Mouse (Mus musculus) limb, embryonic 13.5 days (tissue): ENCODE measurements around the gene Klhl5. TPM values are rescaled to one million over a fixed set of nuclear protein-coding genes. Genes with fewer than 3 reads are reported as not detected.

Experiments used
- ATAC-seq: fragments of 200-750 bp; cut with Nextera tagmentation; 2 replicates; pipeline ENCODE4 v1.8.0; 2017; ENCODE audit warnings: low read depth, moderate number of reproducible peaks, moderate TSS enrichment; ENCODE audit not compliant: low FRiP score
- H3K27ac ChIP-seq: fragments of 300-500 bp; sonication (generic); 2 replicates; pipeline ENCODE4 v1.5.1; 2015; ENCODE audit warnings: inconsistent platforms, mild to moderate bottlenecking, moderate library complexity
- H3K27me3 ChIP-seq: fragments of 300-500 bp; sonication (generic); 2 replicates; pipeline ENCODE4 v1.6.1; 2015; ENCODE audit warnings: mild to moderate bottlenecking, inconsistent platforms
- H3K36me3 ChIP-seq: fragments of 300-500 bp; sonication (generic); 2 replicates; pipeline ENCODE4 v1.6.1; 2015; ENCODE audit warnings: inconsistent platforms, mild to moderate bottlenecking, moderate library complexity
- H3K4me1 ChIP-seq: fragments of 300-500 bp; sonication (generic); 2 replicates; pipeline ENCODE4 v1.6.1; 2015; ENCODE audit warnings: inconsistent platforms
- H3K4me2 ChIP-seq: fragments of 300-500 bp; sonication (generic); replicated peaks from 2 replicates; pipeline ENCODE4 v1.6.1; 2015; ENCODE audit warnings: inconsistent platforms, mild to moderate bottlenecking, moderate library complexity
- H3K4me3 ChIP-seq: fragments of 300-500 bp; sonication (generic); 2 replicates; pipeline ENCODE4 v1.5.1; 2015; ENCODE audit warnings: moderate library complexity, mild to moderate bottlenecking, inconsistent platforms
- H3K9ac ChIP-seq: fragments of 300-500 bp; sonication (generic); 2 replicates; pipeline ENCODE4 v1.6.1; 2015; ENCODE audit warnings: mild to moderate bottlenecking, inconsistent platforms
- H3K9me3 ChIP-seq: fragments of 300-500 bp; sonication (generic); 2 replicates; pipeline ENCODE4 v1.6.1; 2016; ENCODE audit warnings: inconsistent platforms
- WGBS: fragments of 180-500 bp; shearing (Covaris S2); methylation state at CpG from one replicate; pipeline ENCODE4 v1.1.7; 2015; 5-methylcytosine and 5-hydroxymethylcytosine counted together
- polyA plus RNA-seq: library from polyadenylated mRNA; unstranded; fragments of >200 nt; fragmentation: Nextera tagmentation; extraction: Ambion mirVana; gene quantifications from 2 replicates; pipeline ENCODE4 v1.2.1, GENCODE M21; 2015

Klhl5 gene
- polyA plus RNA-seq, 1 experiment from 2014 or later = 20.8 TPM

DNA sequence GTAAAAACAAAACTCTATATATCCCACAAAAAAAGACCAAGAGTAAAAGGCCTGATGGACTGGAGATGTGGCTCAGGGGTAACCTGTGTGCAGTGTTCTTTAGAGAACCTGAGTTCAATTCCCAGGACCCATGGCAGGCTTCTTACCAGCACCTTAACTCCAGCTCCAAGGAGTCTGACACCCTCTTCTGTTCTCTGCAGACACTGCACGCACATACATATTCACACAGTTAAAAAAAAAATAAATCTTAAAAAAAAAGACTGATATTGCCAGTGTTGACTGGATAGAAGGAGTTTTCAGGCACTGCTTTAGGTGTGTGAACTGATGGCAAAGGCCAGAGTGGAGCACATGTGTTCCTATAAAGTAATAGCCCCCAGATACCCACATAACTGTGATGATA lies 18.8 kb downstream of the Klhl5 start:
- Histone ChIP-seq H3K27ac (no peak overlapping the region), H3K27me3 (no peaks in the 10 kb centered on the region), H3K4me2 (no peak overlapping the region), H3K36me3 (no peaks in the 10 kb centered on the region), H3K4me3 (no peak overlapping the region), H3K9me3 (no peaks in the 10 kb centered on the region), H3K4me1 (peaks cover 4% of the 10 kb centered on the region), H3K9ac (no peak overlapping the region)
- whole genome bisulfite sequencing = 100% methylated on average over 1 of the region's 1 CpGs
- ATAC-seq = no peak

- no peak overlapping the region for H3K9ac ChIP-seq
- WGBS = 72% methylated on average over 2 of the region's 2 CpGs
- no peak overlapping the region for H3K4me3 ChIP-seq
- peaks cover 8% of the 10 kb centered on the region for H3K4me1 ChIP-seq
- H3K4me2 ChIP-seq = no peak overlapping the region
- H3K27me3 ChIP-seq = no peaks in the 10 kb centered on the region
- no peak for ATAC-seq
- no peaks in the 10 kb centered on the region for H3K9me3 ChIP-seq
- H3K36me3 ChIP-seq = no peaks in the 10 kb centered on the region
- H3K27ac ChIP-seq = no peak overlapping the region
Measured at GRCm38 (mm10) chr5:65128481-65128880, 21.1 kb downstream of the Klhl5 start.

DNA sequence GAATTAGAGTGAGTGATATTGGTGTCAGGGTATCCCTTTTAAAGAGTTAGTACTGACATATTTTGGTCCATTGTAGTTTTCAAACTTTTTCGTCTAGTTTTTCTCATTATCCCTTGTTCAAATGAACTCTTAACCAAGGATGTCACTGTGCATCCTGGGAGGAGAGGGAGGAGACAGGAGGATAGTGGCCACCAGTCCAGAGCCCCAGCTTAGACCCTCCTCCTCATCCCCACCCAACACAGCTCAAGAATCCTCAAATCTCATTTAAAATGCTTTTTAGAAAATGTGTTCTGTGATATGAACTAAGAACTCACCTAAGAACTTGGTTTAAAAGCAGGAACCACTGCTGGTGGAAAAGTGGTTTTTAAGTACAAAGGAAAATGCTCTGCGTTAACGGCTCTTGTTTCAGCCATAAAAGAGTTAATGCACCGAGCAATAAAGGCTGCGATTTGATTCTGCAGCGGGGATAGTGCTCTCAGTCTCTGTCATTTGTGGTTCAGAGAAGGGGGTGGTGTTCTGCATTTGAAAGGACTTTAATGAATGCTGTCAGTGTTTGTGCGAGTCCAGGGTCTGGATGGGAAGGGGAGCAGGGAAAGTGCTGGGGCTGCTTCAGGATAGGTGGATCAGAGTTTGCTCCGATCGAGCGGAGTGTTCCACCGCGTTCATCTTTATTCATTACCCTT lies 23.3 kb downstream of the Klhl5 start:
- H3K36me3 ChIP-seq = no peaks in the 10 kb centered on the region
- H3K4me1 ChIP-seq = peaks cover 8% of the 10 kb centered on the region
- peak; percentile 72; the same call in 1 of the 2 replicates for ATAC-seq
- peak overlapping the region; percentile 75 for H3K4me2 ChIP-seq
- H3K9me3 ChIP-seq = no peaks in the 10 kb centered on the region
- peak overlapping the region; percentile 49 for H3K4me3 ChIP-seq
- WGBS = 6% methylated on average over 12 of the region's 12 CpGs
- H3K27me3 ChIP-seq = no peaks in the 10 kb centered on the region
- H3K9ac ChIP-seq = peak overlapping the region; percentile 54
- H3K27ac ChIP-seq = no peak overlapping the region

DNA sequence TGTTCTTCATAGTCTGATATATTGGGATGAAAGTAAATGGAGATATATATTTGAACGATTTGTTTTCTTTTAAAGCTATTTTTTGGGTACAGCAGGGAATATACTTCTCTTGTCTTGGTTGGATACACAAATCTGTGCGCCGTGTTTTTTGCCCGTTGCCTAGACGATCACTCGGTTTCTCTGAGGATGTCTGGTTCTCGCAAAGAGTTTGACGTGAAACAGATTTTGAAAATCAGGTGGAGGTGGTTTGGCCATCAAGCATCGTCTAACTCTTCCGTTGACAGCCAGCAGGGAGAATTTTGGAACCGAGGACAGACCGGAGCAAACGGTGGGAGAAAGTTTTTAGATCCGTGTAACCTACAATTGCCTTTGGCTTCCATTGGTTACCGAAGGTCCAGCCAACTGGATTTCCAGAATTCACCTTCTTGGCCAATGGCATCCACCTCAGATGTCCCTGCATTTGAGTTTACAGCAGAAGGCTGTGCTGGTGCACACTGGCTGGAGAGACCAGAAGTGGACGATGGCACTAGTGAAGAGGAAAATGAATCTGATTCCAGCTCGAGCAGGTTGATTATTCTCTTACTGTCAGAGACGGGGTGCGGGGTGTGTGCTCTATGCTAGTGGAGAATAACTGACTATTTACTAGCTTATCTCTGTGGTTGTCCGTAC lies 24.0 kb downstream of the Klhl5 start:
- 18% methylated on average over 20 of the region's 20 CpGs for WGBS
- Histone ChIP-seq H3K4me3 (peak overlapping the region; percentile 49), H3K9ac (peak overlapping the region; percentile 54; the same call in 1 of the 2 replicates), H3K4me1 (peaks cover 12% of the 10 kb centered on the region), H3K9me3 (no peaks in the 10 kb centered on the region), H3K27ac (no peak overlapping the region), H3K27me3 (no peaks in the 10 kb centered on the region), H3K4me2 (peak overlapping the region; percentile 75), H3K36me3 (no peaks in the 10 kb centered on the region)
- ATAC-seq = no peak

DNA sequence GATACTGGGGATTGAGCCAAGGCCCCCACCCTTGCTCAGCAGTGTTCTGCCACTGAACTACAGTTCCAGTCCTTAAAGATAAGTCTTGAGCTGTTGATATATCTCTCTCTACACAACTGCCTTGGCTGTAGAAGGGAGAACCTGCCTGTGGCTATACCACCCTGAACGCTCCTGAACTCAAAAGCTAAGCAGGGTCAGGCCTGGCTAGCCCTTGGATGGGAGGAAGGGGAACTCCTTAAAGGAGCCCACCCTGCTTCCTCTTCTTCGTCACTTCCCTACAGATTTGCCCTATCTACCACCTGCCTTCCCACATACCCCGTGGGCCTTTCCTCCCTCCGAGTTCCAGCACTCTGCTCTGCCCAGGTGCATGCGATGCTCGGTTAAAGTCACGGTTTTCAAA lies 28.8 kb downstream of the Klhl5 start:
- ATAC-seq = no peak
- no peak overlapping the region for H3K27ac ChIP-seq
- peaks cover 10% of the 10 kb centered on the region for H3K4me1 ChIP-seq
- H3K4me3 ChIP-seq = no peak overlapping the region
- H3K36me3 ChIP-seq = no peaks in the 10 kb centered on the region
- H3K9ac ChIP-seq = no peak overlapping the region
- H3K9me3 ChIP-seq = no peaks in the 10 kb centered on the region
- H3K27me3 ChIP-seq = no peaks in the 10 kb centered on the region
- no peak overlapping the region for H3K4me2 ChIP-seq
- 56% methylated on average over 7 of the region's 7 CpGs for WGBS

GRCm38 (mm10) chr5:65137073-65137472 lies 29.7 kb downstream of the Klhl5 start:
- ATAC-seq = no peak
- H3K4me2 ChIP-seq = no peak overlapping the region
- H3K4me3 ChIP-seq = no peak overlapping the region
- no peaks in the 10 kb centered on the region for H3K27me3 ChIP-seq
- H3K9me3 ChIP-seq = no peaks in the 10 kb centered on the region
- no peak overlapping the region for H3K27ac ChIP-seq
- H3K36me3 ChIP-seq = peaks cover under 1% of the 10 kb centered on the region; the same call in 1 of the 2 replicates
- 75% methylated on average over 6 of the region's 6 CpGs for WGBS
- H3K9ac ChIP-seq = no peak overlapping the region
- H3K4me1 ChIP-seq = peaks cover 6% of the 10 kb centered on the region

DNA sequence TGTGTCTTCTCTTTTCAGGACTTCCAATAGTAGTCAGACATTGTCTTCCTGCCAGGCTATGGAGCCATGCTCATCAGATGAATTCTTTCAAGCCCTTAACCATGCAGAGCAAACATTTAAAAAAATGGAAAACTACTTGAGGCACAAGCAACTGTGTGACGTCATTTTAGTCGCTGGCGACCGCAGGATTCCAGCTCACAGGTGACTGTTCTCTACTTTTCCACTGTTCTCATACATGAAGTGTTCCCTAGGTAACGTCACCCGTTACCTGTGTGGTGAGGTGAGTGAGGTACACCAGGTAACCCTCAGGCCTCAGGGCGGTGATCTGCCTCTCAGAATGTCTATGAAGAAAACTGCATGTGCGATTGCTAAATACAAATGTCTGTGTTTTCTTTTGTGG lies 33.9 kb downstream of the Klhl5 start:
- Histone ChIP-seq H3K9ac (no peak overlapping the region), H3K4me2 (no peak overlapping the region), H3K4me1 (peaks cover 3% of the 10 kb centered on the region), H3K27ac (no peak overlapping the region), H3K9me3 (no peaks in the 10 kb centered on the region), H3K27me3 (no peaks in the 10 kb centered on the region), H3K36me3 (peaks cover 19% of the 10 kb centered on the region), H3K4me3 (no peak overlapping the region)
- 85% methylated on average over 8 of the region's 8 CpGs for WGBS
- no peak for ATAC-seq

DNA sequence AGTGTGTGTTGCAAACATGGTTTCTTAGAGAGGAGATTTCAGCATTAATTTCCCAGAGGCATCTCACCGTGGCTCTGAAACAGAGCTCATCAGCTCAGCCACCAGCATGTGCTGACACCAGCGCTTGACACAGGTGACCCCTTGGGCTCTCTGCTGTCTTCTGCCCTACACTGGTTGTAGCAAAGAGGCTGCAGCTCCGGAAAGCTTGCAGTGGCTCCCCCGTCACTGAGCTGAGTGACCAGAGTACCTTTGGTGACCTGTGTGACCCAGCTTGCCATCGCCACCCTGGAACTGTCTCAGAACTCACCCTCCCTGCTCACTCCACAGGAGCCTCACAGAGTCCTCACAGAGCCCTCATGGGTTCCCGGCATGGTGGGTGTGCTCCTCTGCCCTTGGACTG lies 34.9 kb downstream of the Klhl5 start:
- H3K4me2 ChIP-seq = no peak overlapping the region
- no peak overlapping the region for H3K4me3 ChIP-seq
- peaks cover 19% of the 10 kb centered on the region for H3K36me3 ChIP-seq
- WGBS = 72% methylated on average over 6 of the region's 6 CpGs
- no peak overlapping the region for H3K9ac ChIP-seq
- no peak overlapping the region for H3K27ac ChIP-seq
- ATAC-seq = no peak
- no peaks in the 10 kb centered on the region for H3K27me3 ChIP-seq
- no peaks in the 10 kb centered on the region for H3K9me3 ChIP-seq
- no peaks in the 10 kb centered on the region for H3K4me1 ChIP-seq

GRCm38 (mm10) chr5:65145499-65146101 lies 38.3 kb downstream of the Klhl5 start:
- Histone ChIP-seq H3K27ac (no peak overlapping the region), H3K9ac (no peak overlapping the region), H3K4me1 (no peaks in the 10 kb centered on the region), H3K27me3 (no peaks in the 10 kb centered on the region), H3K4me2 (no peak overlapping the region), H3K9me3 (no peaks in the 10 kb centered on the region), H3K36me3 (peaks cover 39% of the 10 kb centered on the region), H3K4me3 (no peak overlapping the region)
- WGBS = 83% methylated on average over 9 of the region's 9 CpGs
- no peak for ATAC-seq

- WGBS = 92% methylated on average over 6 of the region's 6 CpGs
- H3K4me1 ChIP-seq = peaks cover 2% of the 10 kb centered on the region; the same call in 1 of the 2 replicates
- no peak overlapping the region for H3K4me3 ChIP-seq
- no peak overlapping the region for H3K4me2 ChIP-seq
- H3K27ac ChIP-seq = no peak overlapping the region
- no peak for ATAC-seq
- H3K36me3 ChIP-seq = peaks cover 39% of the 10 kb centered on the region
- no peaks in the 10 kb centered on the region for H3K27me3 ChIP-seq
- no peaks in the 10 kb centered on the region for H3K9me3 ChIP-seq
- no peak overlapping the region for H3K9ac ChIP-seq
Measured at GRCm38 (mm10) chr5:65146749-65147148, 39.4 kb downstream of the Klhl5 start.

DNA sequence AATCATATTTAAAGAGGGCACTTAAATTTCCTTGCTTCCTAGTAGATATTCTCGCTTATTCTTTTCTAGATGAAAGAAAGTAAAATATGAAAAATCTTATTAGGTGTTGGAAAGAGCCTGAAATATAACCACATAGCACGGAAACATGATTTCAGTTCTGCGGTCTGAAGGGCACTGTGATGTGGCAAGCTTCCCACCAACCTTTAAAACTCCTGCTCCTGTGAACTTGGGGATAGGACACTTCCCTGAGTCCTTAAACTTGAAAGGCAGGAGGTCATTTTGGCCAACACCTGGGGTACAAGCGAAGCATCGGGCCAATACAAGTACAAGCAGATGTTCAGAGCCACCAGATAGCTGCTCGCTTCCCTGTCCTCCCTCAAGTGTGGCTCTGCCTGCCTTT lies 42.4 kb downstream of the Klhl5 start:
- 91% methylated on average over 6 of the region's 6 CpGs for WGBS
- Histone ChIP-seq H3K27ac (no peak overlapping the region), H3K4me1 (peaks cover 4% of the 10 kb centered on the region; the same call in 1 of the 2 replicates), H3K9me3 (no peaks in the 10 kb centered on the region), H3K4me2 (no peak overlapping the region), H3K36me3 (peaks cover 28% of the 10 kb centered on the region), H3K4me3 (no peak overlapping the region), H3K9ac (no peak overlapping the region), H3K27me3 (no peaks in the 10 kb centered on the region)
- ATAC-seq = no peak

DNA sequence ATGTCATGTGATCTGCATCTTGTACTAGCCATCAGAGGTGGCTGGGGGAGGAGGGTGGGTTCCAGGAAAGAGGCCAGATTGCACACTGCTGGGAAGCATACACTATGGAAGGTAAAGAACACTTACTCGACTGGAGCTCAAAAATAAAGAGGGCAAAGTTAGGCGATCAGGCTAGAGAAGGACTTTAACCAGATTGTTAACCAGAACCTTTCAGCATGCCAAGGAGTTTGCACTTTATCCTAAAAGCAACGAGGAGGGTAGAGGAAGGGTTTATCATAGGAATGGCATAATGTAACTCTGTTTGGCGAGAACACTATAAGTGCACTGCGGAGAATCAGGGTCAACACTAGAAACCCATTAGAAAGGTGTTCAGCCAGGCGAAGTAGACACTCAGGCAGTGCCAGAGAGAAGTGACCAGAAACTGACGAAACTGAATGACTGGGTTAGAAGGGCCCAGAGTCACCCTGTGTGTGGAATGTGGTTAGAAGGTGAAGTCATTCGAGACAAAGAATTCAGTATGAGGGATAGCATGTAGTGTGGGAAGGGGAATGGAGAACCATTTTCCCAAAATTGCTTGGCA lies 43.1 kb downstream of the Klhl5 start:
- Histone ChIP-seq H3K27me3 (no peaks in the 10 kb centered on the region), H3K27ac (no peak overlapping the region), H3K4me2 (no peak overlapping the region), H3K9ac (no peak overlapping the region), H3K4me3 (no peak overlapping the region), H3K36me3 (peaks cover 21% of the 10 kb centered on the region), H3K9me3 (no peaks in the 10 kb centered on the region), H3K4me1 (peaks cover 4% of the 10 kb centered on the region; the same call in 1 of the 2 replicates)
- WGBS = 86% methylated on average over 8 of the region's 8 CpGs
- ATAC-seq = no peak
